Mouse (Mus musculus) mature B cell (primary cell): ENCODE measurements around the gene Taco1.
"Not testable (repeated sequence)": the region's sequence is repeated elsewhere in the genome, so short reads cannot be mapped to it uniquely, and the experiment has no call there.

Source experiments
- in situ Hi-C: fragments of 300-500 bp; cut with MboI; formaldehyde crosslinking; loops from 2 replicates; pipeline ENCODE4 v1.14.3; 2019

Taco1 gene

DNA sequence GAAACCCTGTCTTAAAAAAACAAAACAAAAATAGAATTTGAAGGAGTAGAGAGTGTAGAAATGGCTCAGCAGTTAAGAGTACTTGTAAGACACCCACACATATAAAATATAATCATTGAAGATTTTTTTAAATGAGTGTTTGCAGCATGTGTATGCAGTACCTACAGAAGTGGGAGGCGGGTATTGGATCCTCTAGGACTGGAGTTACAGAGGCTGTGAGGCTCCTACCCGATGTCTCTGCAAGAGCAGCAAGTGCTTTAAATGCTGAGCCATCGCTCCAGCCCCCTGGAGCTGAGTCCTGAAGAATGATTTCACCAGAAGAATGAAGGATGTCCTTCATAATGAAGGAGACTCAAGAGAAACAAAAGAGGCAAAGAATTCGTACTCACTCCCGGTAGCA is 2.1 kb upstream of the Taco1 start:
- in situ Hi-C loops, result no loop called here

DNA sequence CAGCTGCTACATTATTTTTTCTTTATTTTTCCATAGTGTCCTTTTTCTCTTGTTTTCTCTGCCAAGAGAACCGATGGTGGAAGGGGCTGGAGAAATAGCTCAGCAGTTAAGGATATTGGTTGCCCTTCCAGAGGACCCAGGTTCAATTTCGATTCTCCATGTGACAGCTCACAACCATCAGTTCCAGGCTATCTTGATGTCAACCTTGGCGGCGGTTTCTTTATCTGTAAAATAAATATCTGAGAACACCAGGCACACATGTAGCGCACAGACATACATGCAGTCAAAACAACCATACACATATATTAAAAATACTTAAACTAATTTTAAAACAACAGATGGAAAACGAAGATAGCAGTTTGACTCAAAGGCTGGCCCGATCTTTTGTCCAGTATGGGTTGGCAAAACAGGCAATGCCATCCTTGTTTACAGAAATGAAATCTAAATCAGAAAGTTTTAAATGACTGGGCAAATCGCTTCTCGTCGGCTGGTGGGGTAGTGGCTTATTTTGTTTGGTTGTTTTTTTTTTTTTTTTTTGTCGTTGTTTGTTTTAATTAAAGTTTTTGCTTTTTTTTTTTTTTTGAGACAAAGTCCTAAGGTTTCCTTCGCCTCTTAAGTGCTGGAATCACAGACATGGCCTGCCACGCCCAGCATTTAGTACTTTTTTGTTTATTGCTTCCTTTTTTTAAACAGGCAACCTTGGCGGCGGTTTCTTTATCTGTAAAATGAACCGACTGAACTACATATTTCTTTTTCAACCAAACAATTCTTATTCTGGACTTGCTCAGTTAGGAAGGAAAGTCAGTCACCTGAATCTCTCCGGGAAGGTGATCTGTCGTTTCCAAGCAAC is 563 bp upstream of the Taco1 start:
- in situ Hi-C loops, result no loop called here

DNA sequence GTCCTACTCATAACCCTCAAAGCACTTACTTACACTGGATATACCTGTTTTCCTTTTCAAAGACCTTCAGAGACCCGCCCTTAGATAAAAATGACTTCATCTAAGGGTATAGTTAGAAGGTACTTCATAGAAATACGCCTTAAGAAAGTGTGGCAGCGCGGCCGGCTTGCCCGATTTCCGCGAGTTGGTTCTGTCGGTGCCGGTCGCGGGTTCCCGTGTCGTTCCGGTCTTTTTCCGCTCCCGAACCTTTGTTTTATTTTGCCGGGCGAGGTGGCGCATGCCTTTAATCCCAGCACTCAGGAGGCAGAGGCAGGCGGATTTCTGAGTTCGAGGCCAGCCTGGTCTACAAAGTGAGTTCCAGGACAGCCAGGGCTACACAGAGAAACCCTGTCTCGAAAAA is 755 bp downstream of the Taco1 start:
- in situ Hi-C loops, result not testable (repeated sequence)

DNA sequence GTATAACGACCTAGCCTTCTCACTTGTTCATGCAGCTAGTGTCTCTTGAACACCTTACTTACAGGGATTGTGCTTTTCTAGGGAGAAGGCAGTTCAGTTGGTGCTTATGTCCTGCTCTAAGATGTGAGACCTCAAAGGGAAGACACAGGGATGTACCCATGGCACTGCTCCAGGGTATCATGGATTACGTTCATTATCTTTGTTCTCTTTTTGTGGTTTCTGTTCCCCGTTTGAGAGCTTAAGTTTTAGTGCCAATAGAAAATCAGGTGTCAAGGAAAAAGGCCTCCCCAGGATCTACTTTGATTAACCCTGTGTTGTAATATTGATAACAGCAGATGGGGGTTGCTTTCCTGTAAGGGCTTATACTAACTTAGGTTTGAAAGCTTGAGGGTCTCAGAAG is 7.9 kb downstream of the Taco1 start:
- in situ Hi-C loops, result no loop called here

DNA sequence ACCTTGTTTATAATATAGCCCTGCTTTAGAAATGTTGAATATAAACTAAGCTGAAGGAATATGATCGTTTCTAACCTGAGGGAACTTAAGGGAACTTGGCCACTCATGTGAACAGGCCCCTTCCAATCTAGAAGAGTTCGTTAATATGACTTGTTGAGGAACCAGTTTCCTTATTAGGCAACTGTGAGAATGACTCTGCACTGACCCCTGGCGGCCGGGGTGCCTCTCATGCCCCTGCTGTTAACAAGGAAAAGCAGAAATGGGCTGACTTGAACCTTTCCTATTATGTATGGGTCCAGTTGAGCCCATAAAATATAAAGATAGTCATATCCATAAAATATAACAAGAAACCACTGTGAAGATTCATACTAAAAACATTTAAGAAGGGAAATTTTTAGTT is 10.5 kb downstream of the Taco1 start:
- in situ Hi-C loops, result no loop called here

DNA sequence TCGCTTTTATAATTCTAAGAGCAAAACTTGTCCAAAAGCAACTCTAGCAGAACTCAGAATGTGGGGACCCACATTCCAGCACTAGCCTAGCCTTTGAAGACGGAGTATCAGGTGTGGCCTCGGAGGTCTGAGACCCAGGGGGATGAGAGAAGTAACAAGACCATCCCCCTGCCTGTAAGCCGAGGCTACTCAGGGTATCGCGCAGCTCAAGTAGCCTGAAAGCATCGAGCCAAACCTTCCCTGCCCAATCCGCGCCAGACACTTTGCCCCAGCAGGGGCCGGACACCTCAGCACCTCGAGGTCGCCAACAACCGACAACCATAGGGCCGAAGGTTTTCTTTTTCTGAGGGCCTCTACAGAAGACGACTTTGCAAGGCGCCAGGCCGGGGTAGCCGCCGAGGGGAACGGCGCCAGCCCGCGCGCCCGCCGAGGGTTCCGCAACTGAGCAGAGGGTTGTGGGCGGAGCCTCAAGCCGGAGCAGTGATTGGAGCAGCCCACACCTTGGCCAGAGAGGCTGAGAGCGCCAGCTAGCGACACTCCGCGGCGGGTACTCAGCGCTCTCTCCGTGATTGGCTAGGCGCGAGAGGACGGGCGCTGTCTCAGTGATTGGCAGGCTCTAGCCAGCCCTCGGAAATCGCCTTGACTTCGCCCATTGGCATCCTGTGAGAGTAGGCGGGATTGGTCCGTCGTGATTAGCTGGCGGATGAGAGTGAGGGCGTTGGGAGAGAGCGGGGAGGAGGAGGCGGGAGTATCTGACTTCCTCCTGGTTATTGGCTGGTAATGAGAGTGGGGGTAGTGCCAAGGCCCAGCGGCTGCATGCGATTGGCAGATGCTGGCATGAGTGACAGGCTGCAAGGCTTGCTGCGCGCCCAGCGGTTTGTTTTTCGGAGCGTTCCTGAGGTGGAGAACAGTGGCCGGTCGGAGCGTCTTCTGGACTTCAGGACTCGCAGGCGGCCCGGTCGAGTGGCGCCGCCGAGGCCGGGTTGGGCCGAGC is 18.1 kb downstream of the Taco1 start, which contains the start of gene Map3k3:
Map3k3 (plus strand) TSS at position 906 of the 994 bp plus-strand sequence.
- in situ Hi-C loops, result no loop called here

DNA sequence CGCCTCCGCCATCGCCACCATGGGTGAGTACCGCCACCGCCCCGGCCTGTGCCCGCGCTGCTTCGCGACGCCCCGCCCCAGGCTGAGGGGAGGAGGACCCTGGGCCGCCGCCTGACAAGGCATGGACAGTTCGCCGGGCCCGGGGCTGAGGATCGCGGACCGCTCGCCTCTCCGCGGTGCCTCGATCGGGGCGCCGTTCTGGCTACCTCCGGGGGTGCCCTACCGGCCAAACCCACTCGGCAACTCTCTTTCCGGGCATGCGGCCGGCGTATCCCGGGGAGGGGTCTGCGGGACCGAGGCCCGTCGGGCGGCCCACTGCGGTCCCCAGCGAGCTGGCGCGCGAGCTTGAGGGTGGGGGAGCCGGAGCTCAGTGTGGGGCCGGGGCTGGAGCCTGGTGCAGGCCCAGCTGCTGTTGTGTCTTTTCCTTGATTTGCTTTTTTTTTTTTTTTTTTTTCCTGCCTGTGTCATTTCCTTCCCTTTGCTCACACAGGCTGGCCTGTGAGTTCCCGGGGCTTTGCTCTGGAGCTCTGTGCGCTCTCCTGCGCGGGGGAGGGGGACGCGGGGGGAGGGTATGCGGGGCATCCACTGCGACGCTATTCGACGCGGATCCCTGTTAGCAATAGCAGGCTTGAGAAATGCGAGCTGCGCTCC is 19.2 kb downstream of the Taco1 start:
- in situ Hi-C loops, result no loop called here

DNA sequence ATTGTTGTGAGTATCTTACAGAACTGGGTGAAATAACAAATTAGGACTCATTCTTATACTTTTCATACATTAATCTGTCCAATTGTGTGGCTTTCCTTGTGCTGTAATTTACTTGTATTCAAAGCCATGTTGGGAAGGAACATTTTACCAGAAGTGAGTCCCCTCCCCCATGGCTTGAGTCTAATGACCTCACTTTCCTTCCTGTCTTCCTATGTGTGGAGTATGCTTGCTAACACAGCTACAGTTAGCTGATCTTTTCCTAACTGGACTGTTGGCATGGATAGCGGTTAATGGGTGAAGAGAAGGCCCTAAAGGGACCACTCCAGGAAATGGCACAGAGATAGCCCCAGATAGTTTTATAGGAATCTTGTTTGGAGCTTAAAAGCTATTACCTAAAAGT is 32.4 kb downstream of the Taco1 start:
- in situ Hi-C loops, result no loop called here

DNA sequence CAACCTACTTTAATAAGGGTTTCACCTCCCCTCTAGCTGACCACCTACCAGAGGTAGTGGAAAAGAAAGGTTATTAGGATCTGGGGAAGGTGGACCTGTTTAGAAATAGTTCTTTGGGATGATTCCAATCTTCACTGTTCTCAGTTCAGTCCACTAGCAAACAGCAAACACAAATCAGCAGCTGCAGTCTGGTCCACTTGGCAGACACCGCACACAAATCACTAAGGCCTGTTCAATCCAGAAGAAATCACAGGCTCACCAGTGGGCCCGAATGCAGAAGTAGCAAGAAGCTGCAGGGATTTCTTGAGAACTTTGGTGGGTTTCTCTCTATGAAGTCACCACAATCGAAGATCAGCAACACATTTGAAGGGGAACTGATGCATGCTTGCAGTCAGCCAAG is 37.0 kb downstream of the Taco1 start:
- in situ Hi-C loops, result no loop called here

DNA sequence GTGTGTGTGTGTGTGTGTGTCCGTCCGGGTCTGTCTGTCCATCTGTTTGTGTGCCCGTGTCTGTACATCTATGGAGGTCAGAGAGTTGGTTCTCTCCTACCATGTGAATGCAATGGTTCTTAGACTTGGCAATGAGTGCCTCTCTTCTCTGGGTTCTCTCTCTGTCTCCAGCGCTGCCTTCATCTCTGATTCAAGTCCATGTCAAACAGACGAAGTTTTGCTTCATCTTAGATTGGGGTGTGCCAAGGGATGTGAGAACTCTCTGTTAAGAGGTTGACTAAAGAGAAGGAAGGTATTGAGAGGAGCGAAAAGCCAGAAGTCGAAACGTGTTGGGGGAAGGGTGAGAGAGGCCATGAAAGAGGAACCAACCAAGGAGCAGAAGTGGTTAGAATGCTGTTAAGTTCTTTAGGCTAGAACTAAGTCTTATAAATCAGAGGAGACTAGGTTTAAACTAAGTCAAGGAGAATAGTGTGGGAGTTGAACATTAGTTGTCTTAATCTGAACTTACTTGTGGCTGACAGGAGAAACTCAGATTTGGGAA is 40.3 kb downstream of the Taco1 start:
- in situ Hi-C loops, result no loop called here

GRCm38 (mm10) chr11:106111688-106112087 is 45.8 kb downstream of the Taco1 start:
- in situ Hi-C loops, result no loop called here

GRCm38 (mm10) chr11:106122221-106122620 is 56.4 kb downstream of the Taco1 start:
- in situ Hi-C loops, result no loop called here

DNA sequence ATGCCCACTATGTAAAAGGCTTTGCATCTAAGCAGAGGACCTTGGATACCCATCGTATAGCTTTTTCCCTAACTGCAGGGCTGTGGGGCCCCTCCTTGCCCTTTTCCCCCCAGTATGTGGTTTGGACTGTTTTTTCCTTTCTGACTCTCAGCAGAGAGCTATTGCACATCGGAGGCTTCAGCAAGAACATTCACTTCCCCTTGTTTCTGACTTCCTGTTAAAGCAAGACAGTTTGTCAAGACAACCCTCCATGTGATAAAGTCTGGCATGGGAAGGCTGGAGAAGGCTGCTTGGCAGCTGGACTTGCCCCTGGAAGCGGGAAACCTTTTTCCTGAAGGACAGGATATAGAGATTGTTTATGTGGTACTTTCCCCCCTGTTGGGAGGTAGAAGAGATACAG is 56.9 kb downstream of the Taco1 start:
- in situ Hi-C loops, result no loop called here
